Mouse (Mus musculus): ENCODE measurements around the gene Thrsp. TPM values are rescaled to one million over a fixed set of nuclear protein-coding genes. Genes with fewer than 3 reads are reported as not detected.

Gene Thrsp
- polyA plus RNA-seq, 1 experiment from 2014 or later, result 2.4 TPM

DNA sequence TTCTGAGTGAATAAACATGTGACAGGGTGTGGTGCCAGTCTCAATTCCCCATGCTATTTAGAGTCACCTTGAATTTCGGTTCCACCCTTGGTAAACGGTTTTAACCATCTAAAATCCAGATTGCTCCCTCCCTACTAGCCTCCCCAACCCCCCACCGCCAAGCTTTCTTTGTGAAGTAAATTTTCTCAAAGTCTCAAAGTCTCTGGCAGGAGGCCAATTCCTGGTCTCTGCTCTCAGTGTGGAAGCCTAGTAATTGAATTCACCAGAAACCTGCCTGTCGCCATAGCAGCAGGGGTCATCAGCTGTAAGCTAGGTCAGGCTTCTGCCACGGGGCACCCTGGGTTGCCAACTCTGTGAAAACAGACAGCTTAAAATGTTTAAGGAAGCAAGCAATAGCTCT is 12.2 kb upstream of the Thrsp start:
- H3K9ac ChIP-seq, result no peak overlapping the region

DNA sequence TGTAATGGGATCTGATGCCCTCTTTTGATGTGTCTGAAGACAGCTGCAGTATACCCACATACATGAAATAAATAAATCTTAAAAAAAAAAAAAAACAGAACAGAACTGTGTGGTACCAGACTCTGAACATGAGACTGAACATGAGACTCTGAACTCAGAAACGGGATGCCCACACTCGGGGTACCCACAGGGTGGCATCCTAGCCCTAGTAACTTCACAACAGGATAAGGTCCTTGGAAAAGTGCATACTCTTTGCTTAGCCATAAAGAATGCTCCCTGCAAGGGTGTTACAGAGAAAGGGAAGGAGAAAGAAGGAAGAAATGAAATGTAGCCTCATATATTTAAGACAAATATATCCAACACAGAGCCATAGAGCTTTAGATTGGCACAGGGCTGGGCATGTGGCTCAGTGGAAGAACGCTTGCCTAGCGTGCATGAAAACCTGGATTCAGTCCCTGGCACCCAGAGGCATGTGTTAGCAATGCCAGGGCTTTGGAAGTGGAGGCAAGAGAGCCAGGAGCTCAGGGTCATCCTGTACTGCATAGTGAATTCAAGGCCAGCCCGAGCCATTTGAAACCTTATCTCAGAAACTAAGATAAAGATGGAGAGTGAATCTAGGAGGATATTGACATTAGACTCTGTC is 10.4 kb upstream of the Thrsp start:
- H3K4me1 ChIP-seq (replicated peaks), result peaks cover 19% of the 10 kb centered on the region

More for the DNA sequence above, 12.2 kb upstream of the Thrsp start:
- Histone ChIP-seq H3K4me1 (replicated peaks) (peaks cover 19% of the 10 kb centered on the region), H3K4me3 (no peak overlapping the region), H3K9me3 (no peaks in the 10 kb centered on the region), H3K4me2 (peak overlapping the region; percentile 20), H3K36me3 (no peaks in the 10 kb centered on the region), H3K27ac (replicated peaks) (peak overlapping the region; percentile 73), H3K27me3 (no peaks in the 10 kb centered on the region)
- 3% methylated on average over 5 of the region's 5 CpGs for WGBS
- ATAC-seq (ENCODE audit: low FRiP score, low read depth), result peak; percentile 74

DNA sequence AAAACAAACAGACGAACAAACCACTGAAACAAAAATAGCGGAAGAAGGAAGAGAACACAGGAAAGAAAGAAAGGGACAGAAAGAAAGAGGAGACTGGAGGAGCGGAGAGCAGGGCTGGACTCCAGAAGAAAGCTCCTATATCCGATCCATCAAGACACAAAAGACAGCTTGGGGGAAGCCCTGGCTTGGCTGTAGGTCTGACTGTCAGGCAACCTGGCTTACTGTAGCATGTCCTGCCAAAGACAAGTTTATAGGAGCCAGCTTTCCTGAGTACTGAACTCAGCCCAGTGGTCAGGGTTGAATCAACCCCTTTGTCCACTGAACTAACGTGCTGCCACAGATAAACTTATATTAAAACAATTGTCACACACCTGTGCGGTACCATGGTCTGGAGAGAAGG is 9.8 kb upstream of the Thrsp start:
- H3K4me1 ChIP-seq (replicated peaks), result peaks cover 19% of the 10 kb centered on the region
- no peaks in the 10 kb centered on the region for H3K36me3 ChIP-seq
- H3K9ac ChIP-seq, result no peak overlapping the region
- no peaks in the 10 kb centered on the region for H3K9me3 ChIP-seq
- no peaks in the 10 kb centered on the region for H3K27me3 ChIP-seq
- 75% methylated on average over 6 of the region's 6 CpGs for WGBS
- no peak overlapping the region for H3K27ac ChIP-seq (replicated peaks)
- no peak overlapping the region for H3K4me2 ChIP-seq
- ATAC-seq (ENCODE audit: low FRiP score, low read depth), result no peak
- H3K4me3 ChIP-seq, result no peak overlapping the region

More for the DNA sequence above, 10.4 kb upstream of the Thrsp start:
- Histone ChIP-seq H3K9me3 (no peaks in the 10 kb centered on the region), H3K27me3 (no peaks in the 10 kb centered on the region), H3K4me2 (no peak overlapping the region), H3K27ac (replicated peaks) (peak overlapping the region; percentile 48), H3K9ac (no peak overlapping the region), H3K4me3 (no peak overlapping the region), H3K36me3 (no peaks in the 10 kb centered on the region)
- ATAC-seq (ENCODE audit: low FRiP score, low read depth), result 0 out of 2 replicates have a peak, but pooled peaks have one; percentile 35
- WGBS, result 75% methylated on average over 5 of the region's 5 CpGs

DNA sequence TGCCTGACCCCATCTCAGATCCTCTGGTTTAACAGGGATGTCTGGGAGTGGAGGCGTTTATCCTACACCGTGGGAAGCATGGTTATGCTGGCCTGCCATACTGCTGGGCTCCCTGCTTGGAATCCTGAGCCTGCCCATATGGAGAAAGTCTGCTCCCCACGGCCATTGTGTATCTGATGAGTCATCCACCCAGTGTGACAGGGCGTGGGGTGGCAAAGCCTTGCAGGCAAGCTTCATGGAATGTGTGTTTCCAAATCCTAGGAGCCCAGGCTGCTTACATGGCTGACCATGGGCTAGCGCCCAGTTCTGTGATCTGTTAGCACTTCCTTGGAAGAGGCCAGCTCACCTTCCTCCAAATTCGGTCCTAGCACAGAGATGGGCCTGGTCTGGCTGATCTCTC is 9.0 kb upstream of the Thrsp start:
- Histone ChIP-seq H3K9ac (no peak overlapping the region), H3K27me3 (no peaks in the 10 kb centered on the region), H3K27ac (replicated peaks) (no peak overlapping the region), H3K4me1 (replicated peaks) (peaks cover 19% of the 10 kb centered on the region), H3K36me3 (no peaks in the 10 kb centered on the region), H3K4me2 (no peak overlapping the region), H3K4me3 (no peak overlapping the region), H3K9me3 (no peaks in the 10 kb centered on the region)
- no peak for ATAC-seq (ENCODE audit: low FRiP score, low read depth)
- 70% methylated on average over 6 of the region's 6 CpGs for WGBS

DNA sequence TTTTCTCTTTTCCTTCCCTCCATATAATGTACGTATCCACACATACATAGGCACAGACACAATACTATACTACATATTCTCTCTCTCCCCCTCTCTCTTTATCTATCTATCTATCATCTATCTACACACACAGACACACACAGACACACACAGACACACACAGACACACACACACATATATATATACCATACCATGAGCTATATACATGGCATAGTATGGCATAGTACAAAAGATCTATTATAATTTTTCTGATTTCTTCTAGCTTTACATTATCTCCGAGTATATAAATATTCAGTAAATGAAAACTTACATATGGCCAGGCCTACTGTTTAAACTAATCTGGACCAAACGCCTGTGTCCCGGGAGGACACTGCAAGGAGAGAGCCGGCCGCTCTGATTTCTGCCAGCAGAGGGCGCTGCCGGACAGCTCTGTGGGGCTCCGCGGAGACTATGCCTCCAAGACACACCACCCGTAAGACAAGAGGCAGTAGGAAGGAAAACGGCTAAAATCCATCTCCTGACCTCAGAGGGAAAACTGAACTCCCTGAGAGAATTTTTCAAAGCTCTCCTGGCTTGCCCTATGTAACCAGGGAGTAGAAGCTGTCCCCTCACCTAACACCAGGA is 7.2 kb upstream of the Thrsp start:
- ATAC-seq (ENCODE audit: low FRiP score, low read depth), result peak; percentile 82
- WGBS, result 10% methylated on average over 12 of the region's 12 CpGs
- peak overlapping the region; percentile 13; the same call in 1 of the 2 replicates for H3K4me2 ChIP-seq
- H3K27me3 ChIP-seq, result no peaks in the 10 kb centered on the region
- H3K36me3 ChIP-seq, result no peaks in the 10 kb centered on the region
- H3K27ac ChIP-seq (replicated peaks), result no peak overlapping the region
- no peak overlapping the region for H3K4me3 ChIP-seq
- peaks cover 20% of the 10 kb centered on the region for H3K4me1 ChIP-seq (replicated peaks)
- no peak overlapping the region for H3K9ac ChIP-seq
- no peaks in the 10 kb centered on the region for H3K9me3 ChIP-seq

DNA sequence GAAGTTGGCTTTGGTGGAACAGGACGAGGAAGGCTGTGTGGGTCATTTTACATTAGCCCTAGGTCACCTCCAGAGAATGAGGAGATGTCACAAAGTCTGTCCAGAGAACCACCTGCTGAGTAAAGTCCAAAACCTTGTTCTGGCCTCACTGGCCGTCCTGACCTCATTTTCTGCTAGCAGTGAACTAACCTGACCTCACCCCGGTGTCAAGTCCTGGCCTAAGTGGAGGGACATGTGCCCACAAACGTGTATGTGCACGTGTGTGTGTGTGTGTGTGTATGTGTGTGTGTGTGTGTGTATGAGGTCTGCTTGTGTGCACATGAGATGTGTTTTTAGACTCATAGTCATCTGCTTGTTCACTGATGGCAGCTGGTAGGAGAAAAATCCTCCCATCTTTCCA is 6.2 kb upstream of the Thrsp start:
- Histone ChIP-seq H3K4me2 (no peak overlapping the region), H3K27me3 (no peaks in the 10 kb centered on the region), H3K4me1 (replicated peaks) (peaks cover 12% of the 10 kb centered on the region; the same call in 1 of the 2 replicates), H3K27ac (replicated peaks) (no peak overlapping the region), H3K4me3 (no peak overlapping the region), H3K9me3 (no peaks in the 10 kb centered on the region), H3K36me3 (no peaks in the 10 kb centered on the region), H3K9ac (no peak overlapping the region)
- 63% methylated on average over 5 of the region's 5 CpGs for WGBS
- ATAC-seq (ENCODE audit: low FRiP score, low read depth), result no peak

DNA sequence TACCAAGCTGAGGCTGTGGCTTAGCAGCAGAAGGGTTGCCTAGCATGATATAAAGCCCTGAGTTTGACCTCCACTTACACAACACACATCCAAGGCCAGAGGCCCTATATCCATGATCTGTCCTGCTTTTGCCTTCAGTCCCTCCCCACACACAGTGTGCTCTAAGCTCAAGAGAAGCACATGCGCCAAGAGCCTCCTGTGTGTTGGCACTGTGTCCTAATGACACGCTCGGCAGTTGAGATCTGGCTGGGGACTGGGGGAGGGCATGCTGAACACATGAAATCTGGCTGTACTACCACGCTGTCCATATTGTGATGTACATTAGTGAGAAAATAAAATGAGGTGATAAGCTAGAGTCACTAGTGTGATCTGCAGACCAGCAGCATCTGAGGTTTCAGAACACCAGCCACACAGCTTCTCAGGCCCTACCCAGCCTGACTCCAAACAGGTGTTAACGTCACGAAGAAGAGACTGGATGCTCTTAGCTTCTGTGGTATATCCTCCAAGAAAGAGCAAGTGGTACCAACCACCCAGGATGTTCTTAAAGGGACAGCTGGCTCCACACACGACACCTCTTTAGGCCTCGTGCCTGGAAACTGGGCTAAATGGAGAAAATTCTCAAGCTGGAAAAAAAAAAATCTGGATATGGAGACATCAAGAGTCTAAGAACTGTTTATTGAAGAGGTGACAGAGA is 3.6 kb upstream of the Thrsp start:
- Histone ChIP-seq H3K4me1 (replicated peaks) (peaks cover 18% of the 10 kb centered on the region; the same call in 1 of the 2 replicates), H3K27me3 (no peaks in the 10 kb centered on the region), H3K9ac (no peak overlapping the region), H3K4me2 (no peak overlapping the region), H3K4me3 (no peak overlapping the region), H3K9me3 (no peaks in the 10 kb centered on the region), H3K27ac (replicated peaks) (no peak overlapping the region), H3K36me3 (no peaks in the 10 kb centered on the region)
- WGBS, result 62% methylated on average over 8 of the region's 8 CpGs
- ATAC-seq (ENCODE audit: low FRiP score, low read depth), result no peak

DNA sequence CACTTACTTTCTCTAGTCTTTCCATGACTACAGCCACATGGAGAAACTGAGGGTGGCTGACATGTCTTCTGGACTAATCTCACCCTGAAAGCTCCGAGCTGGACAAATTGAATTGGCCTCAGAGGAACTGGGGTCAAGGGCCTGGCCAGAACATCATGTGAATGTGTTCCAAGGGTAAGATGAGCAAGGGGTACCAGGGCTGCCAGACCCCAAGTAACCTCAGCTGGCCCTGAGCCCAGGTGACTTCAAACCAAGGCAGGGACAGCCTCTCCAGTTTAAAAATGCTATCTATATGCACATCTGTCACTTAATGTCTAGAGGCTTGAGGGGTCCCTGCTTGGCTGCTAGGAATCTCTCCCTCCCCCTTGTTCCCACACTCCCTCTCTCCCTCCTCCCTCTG is 2.9 kb upstream of the Thrsp start:
- ATAC-seq (ENCODE audit: low FRiP score, low read depth), result no peak
- H3K27ac ChIP-seq (replicated peaks), result no peak overlapping the region
- H3K4me1 ChIP-seq (replicated peaks), result peaks cover 18% of the 10 kb centered on the region; the same call in 1 of the 2 replicates
- no peaks in the 10 kb centered on the region for H3K27me3 ChIP-seq
- WGBS, result 70% methylated on average over 1 of the region's 1 CpGs
- no peak overlapping the region for H3K4me3 ChIP-seq
- H3K9me3 ChIP-seq, result no peaks in the 10 kb centered on the region
- H3K36me3 ChIP-seq, result no peaks in the 10 kb centered on the region
- no peak overlapping the region for H3K4me2 ChIP-seq
- no peak overlapping the region for H3K9ac ChIP-seq

DNA sequence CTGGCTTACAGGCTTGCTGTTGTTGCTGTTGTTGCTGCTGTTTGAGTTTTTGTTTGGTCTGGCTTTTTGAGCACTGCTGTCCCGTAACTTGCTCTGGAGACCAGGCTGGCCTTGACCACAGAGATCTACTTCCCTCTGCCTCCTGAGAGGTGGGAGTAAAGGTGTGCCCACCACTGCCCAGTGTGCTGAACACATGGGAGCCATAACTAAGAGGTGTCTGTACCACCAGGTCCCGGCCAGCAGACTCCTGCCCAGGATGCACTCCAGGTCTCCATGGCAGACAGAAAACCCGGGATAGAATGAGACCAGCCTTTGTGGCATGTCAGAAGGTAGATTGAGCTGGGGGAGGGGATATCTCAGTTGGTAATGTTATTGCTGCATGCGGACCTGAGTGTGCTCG is 1.6 kb upstream of the Thrsp start:
- no peak overlapping the region for H3K4me3 ChIP-seq
- H3K4me1 ChIP-seq (replicated peaks), result 0 out of 2 replicates have a peak, but pooled peaks cover 14% of the 10 kb centered on the region
- no peaks in the 10 kb centered on the region for H3K9me3 ChIP-seq
- no peaks in the 10 kb centered on the region for H3K36me3 ChIP-seq
- WGBS, result 85% methylated on average over 5 of the region's 5 CpGs
- no peaks in the 10 kb centered on the region for H3K27me3 ChIP-seq
- no peak overlapping the region for H3K9ac ChIP-seq
- H3K27ac ChIP-seq (replicated peaks), result no peak overlapping the region
- no peak overlapping the region for H3K4me2 ChIP-seq
- no peak for ATAC-seq (ENCODE audit: low FRiP score, low read depth)

DNA sequence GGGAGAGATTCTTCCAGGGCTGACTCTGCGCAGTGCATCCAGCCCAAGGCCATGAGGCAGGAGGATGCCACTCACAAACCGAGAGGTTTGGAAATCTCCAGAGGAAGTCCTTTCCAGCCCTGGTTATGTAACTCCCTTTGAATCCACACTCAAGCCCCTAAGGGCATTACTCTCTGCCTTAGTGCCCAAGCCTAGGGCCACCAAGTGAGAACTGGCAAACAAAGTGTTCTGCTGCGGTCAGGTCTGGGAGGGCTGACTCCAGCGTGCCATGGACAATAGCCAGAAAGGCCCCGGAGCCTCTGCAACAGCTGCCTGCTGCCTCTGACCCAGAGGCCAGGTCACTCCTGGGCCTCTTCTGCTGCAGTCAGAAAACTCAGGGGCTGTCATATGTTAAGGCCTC is 1.2 kb upstream of the Thrsp start:
- Histone ChIP-seq H3K36me3 (no peaks in the 10 kb centered on the region), H3K4me2 (no peak overlapping the region), H3K9me3 (no peaks in the 10 kb centered on the region), H3K9ac (no peak overlapping the region), H3K4me3 (no peak overlapping the region), H3K4me1 (replicated peaks) (0 out of 2 replicates have a peak, but pooled peaks cover 14% of the 10 kb centered on the region), H3K27me3 (no peaks in the 10 kb centered on the region), H3K27ac (replicated peaks) (no peak overlapping the region)
- no peak for ATAC-seq (ENCODE audit: low FRiP score, low read depth)
- 48% methylated on average over 5 of the region's 5 CpGs for WGBS

DNA sequence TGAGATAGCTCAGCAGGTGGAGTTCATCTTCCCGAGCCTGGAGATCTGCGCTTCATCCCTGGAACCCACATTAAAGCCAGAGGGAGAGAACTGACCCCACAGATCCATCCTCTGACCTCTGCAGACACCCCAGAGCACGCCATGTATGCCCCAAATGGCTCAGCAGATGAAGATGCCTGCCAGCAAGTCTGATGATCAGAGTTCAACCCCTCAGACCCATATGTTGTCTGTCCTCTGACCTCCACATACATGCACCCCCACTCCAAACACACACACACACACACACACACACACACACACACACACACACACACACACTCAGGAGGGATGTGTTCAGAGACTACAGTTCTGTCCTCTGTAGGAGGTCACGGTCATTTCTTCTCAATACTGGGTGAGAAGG is 1.1 kb downstream of the Thrsp start:
- H3K27me3 ChIP-seq, result no peaks in the 10 kb centered on the region
- no peak overlapping the region for H3K27ac ChIP-seq (replicated peaks)
- no peaks in the 10 kb centered on the region for H3K9me3 ChIP-seq
- 0 out of 2 replicates have a peak, but pooled peaks cover 14% of the 10 kb centered on the region for H3K4me1 ChIP-seq (replicated peaks)
- H3K9ac ChIP-seq, result no peak overlapping the region
- H3K36me3 ChIP-seq, result no peaks in the 10 kb centered on the region; the same call in 1 of the 2 replicates
- no peak overlapping the region for H3K4me3 ChIP-seq
- no peak for ATAC-seq (ENCODE audit: low FRiP score, low read depth)
- no peak overlapping the region for H3K4me2 ChIP-seq
- WGBS, result 81% methylated on average over 4 of the region's 4 CpGs

Measured in hindbrain, embryonic 15.5 days (tissue).